Mouse (Mus musculus): ENCODE data around the gene Btaf1.
A peak's percentile ranks its signal among the peaks of the same experiment; 100 is the strongest.

Gene Btaf1

GRCm38 (mm10) chr19:37025839-37026319 lies 100.0 kb downstream of the Btaf1 start:
- no peak for DNase-seq

GRCm38 (mm10) chr19:37026408-37026807 lies 100.5 kb downstream of the Btaf1 start:
- no peak for DNase-seq

- no peak for DNase-seq
Measured at GRCm38 (mm10) chr19:37029771-37030170, 103.9 kb downstream of the Btaf1 start.

GRCm38 (mm10) chr19:37031446-37031845 lies 105.6 kb downstream of the Btaf1 start:
- DNase-seq = no peak

GRCm38 (mm10) chr19:37032364-37032763 lies 106.5 kb downstream of the Btaf1 start:
- DNase-seq = no peak

GRCm38 (mm10) chr19:37040906-37041305 lies 115.0 kb downstream of the Btaf1 start:
- no peak for DNase-seq

GRCm38 (mm10) chr19:37044431-37044830 lies 118.6 kb downstream of the Btaf1 start:
- DNase-seq = no peak

GRCm38 (mm10) chr19:37048507-37048906 lies 122.6 kb downstream of the Btaf1 start:
- no peak for DNase-seq

- DNase-seq = peak; percentile 72
Measured at GRCm38 (mm10) chr19:37050643-37051345, 124.9 kb downstream of the Btaf1 start.

- DNase-seq = no peak
Measured at GRCm38 (mm10) chr19:37055976-37056556, 130.2 kb downstream of the Btaf1 start.

GRCm38 (mm10) chr19:37057161-37057905 lies 131.5 kb downstream of the Btaf1 start:
- no peak for DNase-seq

- DNase-seq = peak; percentile 61
Measured at GRCm38 (mm10) chr19:37059623-37060022, 133.7 kb downstream of the Btaf1 start.

- no peak for DNase-seq
Measured at GRCm38 (mm10) chr19:37060078-37060477, 134.2 kb downstream of the Btaf1 start.
